Mouse (Mus musculus): Measurements from ENCODE around the gene Tpp1.

GRCm38 (mm10) chr7:105777316-105777715, 25.3 kb upstream of the Tpp1 start:
- TF ChIP-seq POLR2A (IDR thresholded peaks at IDR 0.05; ENCODE audit: insufficient read depth, low read depth, low read length) = no peak
- TF ChIP-seq CTCF (IDR thresholded peaks at IDR 0.05) = no peak
- TF ChIP-seq EP300 (IDR thresholded peaks at IDR 0.05; ENCODE audit: insufficient read depth, low read depth, low read length) = no peak
